Mouse (Mus musculus): ENCODE measurements around the gene Bmp2k. TPM values are rescaled to one million over a fixed set of nuclear protein-coding genes. Genes with fewer than 3 reads are reported as not detected.

Bmp2k gene
- polyA plus RNA-seq, 1 experiment from 2014 or later, result 13.9 TPM

GRCm38 (mm10) chr5:96988880-96989279, 8.6 kb upstream of the Bmp2k start:
- CTCF ChIA-PET, result no interaction called here
- no peak for TF ChIP-seq CTCF (IDR thresholded peaks at IDR 0.05)
- in situ Hi-C loops (cut with MboI; ENCODE audit: low pct_unique_long_range_greater_than_20kb), result no loop called here
- POLR2A ChIA-PET, result no interaction called here
- no peaks in the 10 kb centered on the region for H3K27me3 ChIP-seq
- no peak for ATAC-seq
- no peak for DNase-seq (ENCODE audit: low read depth, low spot score)

- no peak for DNase-seq (ENCODE audit: low read depth, low spot score)
- ATAC-seq, result no peak
- TF ChIP-seq CTCF (IDR thresholded peaks at IDR 0.05), result no peak
- in situ Hi-C loops (cut with MboI; ENCODE audit: low pct_unique_long_range_greater_than_20kb), result no loop called here
- no peaks in the 10 kb centered on the region for H3K27me3 ChIP-seq
- ChIA-PET CTCF (no interaction called here), POLR2A (no interaction called here)
Measured at GRCm38 (mm10) chr5:96991156-96991555, 6.3 kb upstream of the Bmp2k start.

- DNase-seq (ENCODE audit: low read depth, low spot score) (no peak), ATAC-seq (no peak)
- in situ Hi-C loops (cut with MboI; ENCODE audit: low pct_unique_long_range_greater_than_20kb), result no loop called here
- POLR2A ChIA-PET, result no interaction called here
- no peak for TF ChIP-seq CTCF (IDR thresholded peaks at IDR 0.05)
- CTCF ChIA-PET, result interaction anchor here (0.9 to 2.1 kb wide), 3 partner anchors 8 to 25 kb away, joined by 3 to 12 read pairs (median 4); no protein-coding TSS in a partner anchor
- H3K27me3 ChIP-seq, result no peaks in the 10 kb centered on the region
Measured at GRCm38 (mm10) chr5:96992651-96993050, 4.8 kb upstream of the Bmp2k start.

GRCm38 (mm10) chr5:96993057-96993456, 4.4 kb upstream of the Bmp2k start:
- no peaks in the 10 kb centered on the region for H3K27me3 ChIP-seq
- TF ChIP-seq CTCF (IDR thresholded peaks at IDR 0.05), result no peak
- no peak for DNase-seq (ENCODE audit: low read depth, low spot score)
- CTCF ChIA-PET, result interaction anchor here (1.1 to 2.1 kb wide), 2 partner anchors 9 to 26 kb away, joined by 4 to 12 read pairs; no protein-coding TSS in a partner anchor
- in situ Hi-C loops (cut with MboI; ENCODE audit: low pct_unique_long_range_greater_than_20kb), result no loop called here
- ATAC-seq, result no peak
- POLR2A ChIA-PET, result no interaction called here

- ChIA-PET POLR2A (interaction anchor here (0.9 to 2.1 kb wide), 2 partner anchors 16 to 66 kb away, joined by 4 to 9 read pairs; no protein-coding TSS in a partner anchor), CTCF (interaction anchor here (1.5 to 2.9 kb wide), 3 partner anchors 12 to 42 kb away, joined by 4 to 15 read pairs (median 12); no protein-coding TSS in a partner anchor)
- ATAC-seq (no peak), DNase-seq (ENCODE audit: low read depth, low spot score) (no peak)
- H3K27me3 ChIP-seq, result no peaks in the 10 kb centered on the region
- TF ChIP-seq CTCF (IDR thresholded peaks at IDR 0.05), result no peak
- in situ Hi-C loops (cut with MboI; ENCODE audit: low pct_unique_long_range_greater_than_20kb), result loop anchor here (5.0 kb wide), 1 partner anchor 63 kb away; no protein-coding TSS in a partner anchor
Measured at GRCm38 (mm10) chr5:96995791-96996190, 1.7 kb upstream of the Bmp2k start.

GRCm38 (mm10) chr5:96996401-96997309, 834 bp upstream of the Bmp2k start:
- TF ChIP-seq CTCF (IDR thresholded peaks at IDR 0.05), result no peak
- ChIA-PET CTCF (interaction anchor here (1.5 to 2.9 kb wide), 3 partner anchors 13 to 43 kb away, joined by 4 to 15 read pairs (median 12); no protein-coding TSS in a partner anchor), POLR2A (interaction anchor here (0.9 to 2.1 kb wide), 4 partner anchors 16 to 67 kb away, joined by 3 to 9 read pairs (median 4); no protein-coding TSS in a partner anchor)
- in situ Hi-C loops (cut with MboI; ENCODE audit: low pct_unique_long_range_greater_than_20kb), result loop anchor here (5.0 kb wide), 1 partner anchor 64 kb away; no protein-coding TSS in a partner anchor
- H3K27me3 ChIP-seq, result no peaks in the 10 kb centered on the region
- ATAC-seq, result peak; percentile 17
- DNase-seq (ENCODE audit: low read depth, low spot score), result no peak

GRCm38 (mm10) chr5:96997802-96998565, 495 bp downstream of the Bmp2k start:
- H3K27me3 ChIP-seq, result no peaks in the 10 kb centered on the region
- ATAC-seq (peak; percentile 55), DNase-seq (ENCODE audit: low read depth, low spot score) (no peak)
- TF ChIP-seq CTCF (IDR thresholded peaks at IDR 0.05), result no peak
- in situ Hi-C loops (cut with MboI; ENCODE audit: low pct_unique_long_range_greater_than_20kb), result loop anchor here (5.0 kb wide), 1 partner anchor 66 kb away; no protein-coding TSS in a partner anchor
- CTCF ChIA-PET, result interaction anchor here (1.4 to 2.9 kb wide), 2 partner anchors 13 to 17 kb away, joined by 3 to 15 read pairs; no protein-coding TSS in a partner anchor
- POLR2A ChIA-PET, result interaction anchor here (0.6 to 2.1 kb wide), 5 partner anchors 18 to 281 kb away, joined by 3 to 9 read pairs (median 4); no protein-coding TSS in a partner anchor

- CTCF ChIA-PET, result interaction anchor here (1.4 kb wide), 2 partner anchors 13 to 22 kb away, joined by 3 read pairs; no protein-coding TSS in a partner anchor
- DNase-seq (ENCODE audit: low read depth, low spot score) (no peak), ATAC-seq (no peak)
- POLR2A ChIA-PET, result interaction anchor here (0.6 kb wide), 1 partner anchor 92 kb away, joined by 3 read pairs; no protein-coding TSS in a partner anchor
- in situ Hi-C loops (cut with MboI; ENCODE audit: low pct_unique_long_range_greater_than_20kb), result loop anchor here (5.0 kb wide), 1 partner anchor 66 kb away; no protein-coding TSS in a partner anchor
- TF ChIP-seq CTCF (IDR thresholded peaks at IDR 0.05), result no peak
- H3K27me3 ChIP-seq, result no peaks in the 10 kb centered on the region
Measured at GRCm38 (mm10) chr5:96998566-96998907, 1.0 kb downstream of the Bmp2k start.

- TF ChIP-seq CTCF (IDR thresholded peaks at IDR 0.05), result no peak
- DNase-seq (ENCODE audit: low read depth, low spot score) (no peak), ATAC-seq (no peak)
- in situ Hi-C loops (cut with MboI; ENCODE audit: low pct_unique_long_range_greater_than_20kb), result loop anchor here (5.0 kb wide), 1 partner anchor 67 kb away; no protein-coding TSS in a partner anchor
- no peaks in the 10 kb centered on the region for H3K27me3 ChIP-seq
- POLR2A ChIA-PET, result no interaction called here
- CTCF ChIA-PET, result interaction anchor here (1.4 kb wide), 1 partner anchor 23 kb away, joined by 3 read pairs; no protein-coding TSS in a partner anchor
Measured at GRCm38 (mm10) chr5:96999601-97000000, 2.1 kb downstream of the Bmp2k start.

- H3K27me3 ChIP-seq, result no peaks in the 10 kb centered on the region
- ChIA-PET CTCF (interaction anchor here (1.2 to 1.3 kb wide), 2 partner anchors 13 to 134 kb away, joined by 3 to 4 read pairs; no protein-coding TSS in a partner anchor), POLR2A (interaction anchor here (0.6 to 1.0 kb wide), 2 partner anchors 13 to 24 kb away, joined by 3 read pairs; no protein-coding TSS in a partner anchor)
- in situ Hi-C loops (cut with MboI; ENCODE audit: low pct_unique_long_range_greater_than_20kb), result no loop called here
- no peak for DNase-seq (ENCODE audit: low read depth, low spot score)
- no peak for TF ChIP-seq CTCF (IDR thresholded peaks at IDR 0.05)
- no peak for ATAC-seq
Measured at GRCm38 (mm10) chr5:97000524-97000923, 3.0 kb downstream of the Bmp2k start.

All from Patski (cell line).